Mouse (Mus musculus) embryonic facial prominence, embryonic 14.5 days (tissue): Measurements from ENCODE around the gene Trappc3. TPM values are rescaled to one million over a fixed set of nuclear protein-coding genes. Genes with fewer than 3 reads are reported as not detected.

Experiments
- ATAC-seq: fragments of 200-750 bp; cut with Nextera tagmentation; 2 replicates; pipeline ENCODE4 v1.8.0; 2017; ENCODE audit warnings: low read depth, moderate number of reproducible peaks, moderate TSS enrichment
- DNase-seq: peaks from one replicate; pipeline ENCODE4 v3.0.0-alpha.2; 2015; ENCODE audit warnings: low spot score
- H3K27ac ChIP-seq: fragments of 300-500 bp; sonication (generic); replicated peaks from 2 replicates; pipeline ENCODE4 v1.5.1; 2014; ENCODE audit warnings: low read depth, mild to moderate bottlenecking, low read length, moderate library complexity
- H3K27me3 ChIP-seq: fragments of 300-500 bp; sonication (generic); replicated peaks from 2 replicates; pipeline ENCODE4 v1.6.1; 2014; ENCODE audit warnings: low read length; ENCODE audit not compliant: control insufficient read depth, insufficient read depth
- H3K36me3 ChIP-seq: fragments of 300-500 bp; sonication (generic); 2 replicates; pipeline ENCODE4 v1.6.1; 2014; ENCODE audit warnings: low read length, mixed read lengths; ENCODE audit not compliant: control insufficient read depth, insufficient read depth
- H3K4me1 ChIP-seq: fragments of 300-500 bp; sonication (generic); 2 replicates; pipeline ENCODE4 v1.6.1; 2014; ENCODE audit warnings: antibody characterized with exemption, low read length; ENCODE audit not compliant: control insufficient read depth, insufficient read depth
- H3K4me2 ChIP-seq: fragments of 300-500 bp; sonication (generic); 2 replicates; pipeline ENCODE4 v1.6.1; 2014; ENCODE audit warnings: low read depth, mild to moderate bottlenecking, low read length, moderate library complexity, mixed read lengths
- H3K4me3 ChIP-seq: fragments of 300-500 bp; sonication (generic); 2 replicates; pipeline ENCODE4 v1.5.1; 2014; ENCODE audit warnings: low read depth, mild to moderate bottlenecking, low read length
- H3K9ac ChIP-seq: fragments of 300-500 bp; sonication (generic); 2 replicates; pipeline ENCODE4 v1.6.1; 2014; ENCODE audit warnings: low read depth, mild to moderate bottlenecking, low read length, moderate library complexity, mixed read lengths
- H3K9me3 ChIP-seq: fragments of 300-500 bp; sonication (generic); 2 replicates; pipeline ENCODE4 v1.6.1; 2016; ENCODE audit warnings: low read length; ENCODE audit not compliant: control insufficient read depth
- WGBS: fragments of 180-500 bp; shearing (Covaris S2); extraction: QIAGEN DNeasy Blood & Tissue Kit; methylation state at CpG from one replicate; pipeline ENCODE4 v1.1.7; 2014; 5-methylcytosine and 5-hydroxymethylcytosine counted together
- polyA plus RNA-seq: library from polyadenylated mRNA; unstranded; fragments of >200 nt; fragmentation: Nextera tagmentation; extraction: Ambion mirVana; gene quantifications from 2 replicates; pipeline ENCODE4 v1.2.1, GENCODE M21; 2014

The Trappc3 gene
- polyA plus RNA-seq, 1 experiment from 2014 or later, result 33.0 TPM

GRCm38 (mm10) chr4:126242510-126242909 lies 19.6 kb upstream of the Trappc3 start:
- Histone ChIP-seq H3K9me3 (no peaks in the 10 kb centered on the region), H3K27me3 (no peaks in the 10 kb centered on the region), H3K9ac (no peak overlapping the region), H3K4me1 (no peaks in the 10 kb centered on the region), H3K27ac (no peak overlapping the region), H3K4me3 (no peak overlapping the region), H3K36me3 (peaks cover 62% of the 10 kb centered on the region), H3K4me2 (no peak overlapping the region)
- ATAC-seq (no peak), DNase-seq (no peak)
- 90% methylated on average over 6 of the region's 6 CpGs for WGBS

- no peak for ATAC-seq
- 77% methylated on average over 13 of the region's 13 CpGs for WGBS
Measured at GRCm38 (mm10) chr4:126246202-126246889, 15.8 kb upstream of the Trappc3 start.

DNA sequence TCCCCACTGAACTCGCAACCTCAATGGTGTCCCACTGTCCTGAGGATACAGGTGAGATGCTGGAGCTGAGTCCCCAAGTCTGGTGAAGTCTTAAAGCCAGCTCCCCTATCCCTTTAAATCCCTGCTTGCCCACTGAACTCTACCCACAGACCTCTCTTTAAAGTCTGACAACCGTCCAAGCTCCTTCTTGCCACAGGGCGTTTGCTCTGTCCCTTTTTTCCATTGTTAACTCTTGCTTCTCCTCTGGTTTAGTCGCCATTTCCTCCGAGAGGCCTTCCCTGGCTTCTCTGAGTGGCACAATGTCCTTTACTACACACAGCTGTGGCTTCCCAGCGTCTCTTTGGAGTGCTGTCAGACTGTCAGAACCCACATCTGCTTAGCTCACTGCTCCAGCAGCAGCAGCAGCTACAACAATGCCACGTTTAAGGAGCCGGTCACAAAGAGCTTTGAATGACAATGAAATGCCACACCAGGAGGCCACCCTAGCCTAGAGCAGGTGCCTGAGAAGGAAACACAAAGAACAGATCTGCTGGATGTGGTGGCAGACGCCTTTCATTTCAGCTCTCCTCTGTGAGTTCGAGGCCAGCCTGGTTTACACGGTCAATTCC lies 13.8 kb upstream of the Trappc3 start:
- H3K9ac ChIP-seq, result peak overlapping the region; percentile 19; the same call in 1 of the 2 replicates
- H3K9me3 ChIP-seq, result no peaks in the 10 kb centered on the region
- H3K27me3 ChIP-seq, result no peaks in the 10 kb centered on the region
- no peak overlapping the region for H3K4me2 ChIP-seq
- DNase-seq (no peak), ATAC-seq (0 out of 2 replicates have a peak, but pooled peaks have one; percentile 34)
- no peak overlapping the region for H3K4me3 ChIP-seq
- 25% methylated on average over 11 of the region's 11 CpGs for WGBS
- H3K4me1 ChIP-seq, result peaks cover 20% of the 10 kb centered on the region
- peak overlapping the region; percentile 10; the same call in 1 of the 2 replicates for H3K27ac ChIP-seq
- H3K36me3 ChIP-seq, result 0 out of 2 replicates have a peak, but pooled peaks cover 16% of the 10 kb centered on the region

More at GRCm38 (mm10) chr4:126246202-126246889, 15.8 kb upstream of the Trappc3 start:
- no peak overlapping the region for H3K4me2 ChIP-seq
- no peaks in the 10 kb centered on the region for H3K9me3 ChIP-seq
- no peak overlapping the region for H3K4me3 ChIP-seq
- DNase-seq, result no peak
- no peak overlapping the region; the same call in 1 of the 2 replicates for H3K9ac ChIP-seq
- H3K4me1 ChIP-seq, result peaks cover 8% of the 10 kb centered on the region
- peaks cover 31% of the 10 kb centered on the region for H3K36me3 ChIP-seq
- H3K27me3 ChIP-seq, result no peaks in the 10 kb centered on the region
- H3K27ac ChIP-seq, result no peak overlapping the region

GRCm38 (mm10) chr4:126250659-126251058 lies 11.5 kb upstream of the Trappc3 start:
- ATAC-seq (no peak), DNase-seq (no peak)
- H3K4me2 ChIP-seq, result no peak overlapping the region
- 0 out of 2 replicates have a peak, but pooled peaks cover 10% of the 10 kb centered on the region for H3K36me3 ChIP-seq
- WGBS, result 51% methylated on average over 4 of the region's 4 CpGs
- H3K4me1 ChIP-seq, result peaks cover 34% of the 10 kb centered on the region
- no peak overlapping the region for H3K4me3 ChIP-seq
- H3K27me3 ChIP-seq, result no peaks in the 10 kb centered on the region
- H3K9me3 ChIP-seq, result no peaks in the 10 kb centered on the region
- no peak overlapping the region for H3K27ac ChIP-seq
- 0 out of 2 replicates have a peak overlapping the region, but pooled peaks have one; percentile 37 for H3K9ac ChIP-seq

DNA sequence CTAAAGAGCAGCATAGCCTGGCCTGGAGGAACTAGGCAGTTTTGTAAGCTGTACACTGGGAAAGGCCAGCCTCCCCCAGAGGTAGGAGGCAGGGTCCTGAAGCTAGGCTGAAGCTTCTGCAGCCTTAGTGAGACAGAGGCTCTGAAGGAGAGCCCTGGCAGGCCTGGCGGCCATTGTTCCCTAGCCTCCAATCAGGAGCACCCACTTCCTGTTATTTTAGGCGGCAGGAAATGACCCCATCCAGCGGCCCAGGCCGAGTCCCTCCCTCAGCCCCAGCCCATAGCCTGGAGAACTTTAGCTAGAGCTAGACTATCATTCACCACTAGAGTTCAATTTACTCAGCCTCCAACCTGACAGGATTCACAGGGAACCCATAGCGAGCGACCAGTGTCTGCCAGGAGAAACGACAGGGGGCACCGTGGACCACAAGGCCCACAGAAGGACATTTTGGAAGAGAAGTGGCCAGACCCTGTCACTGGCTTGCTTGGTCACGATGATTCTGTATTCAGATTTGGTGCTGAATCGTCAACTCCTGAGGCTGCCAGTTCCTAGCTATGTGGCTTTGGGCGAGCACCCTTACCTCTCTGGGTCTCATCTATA lies 10.4 kb upstream of the Trappc3 start:
- ATAC-seq (no peak), DNase-seq (no peak)
- WGBS, result 44% methylated on average over 11 of the region's 11 CpGs
- no peak overlapping the region for H3K4me3 ChIP-seq
- no peaks in the 10 kb centered on the region for H3K9me3 ChIP-seq
- H3K36me3 ChIP-seq, result 0 out of 2 replicates have a peak, but pooled peaks cover 5% of the 10 kb centered on the region
- peak overlapping the region; percentile 8 for H3K4me2 ChIP-seq
- H3K27me3 ChIP-seq, result no peaks in the 10 kb centered on the region
- H3K27ac ChIP-seq, result no peak overlapping the region; the same call in 1 of the 2 replicates
- H3K9ac ChIP-seq, result peak overlapping the region; percentile 36; the same call in 1 of the 2 replicates
- H3K4me1 ChIP-seq, result peaks cover 34% of the 10 kb centered on the region

DNA sequence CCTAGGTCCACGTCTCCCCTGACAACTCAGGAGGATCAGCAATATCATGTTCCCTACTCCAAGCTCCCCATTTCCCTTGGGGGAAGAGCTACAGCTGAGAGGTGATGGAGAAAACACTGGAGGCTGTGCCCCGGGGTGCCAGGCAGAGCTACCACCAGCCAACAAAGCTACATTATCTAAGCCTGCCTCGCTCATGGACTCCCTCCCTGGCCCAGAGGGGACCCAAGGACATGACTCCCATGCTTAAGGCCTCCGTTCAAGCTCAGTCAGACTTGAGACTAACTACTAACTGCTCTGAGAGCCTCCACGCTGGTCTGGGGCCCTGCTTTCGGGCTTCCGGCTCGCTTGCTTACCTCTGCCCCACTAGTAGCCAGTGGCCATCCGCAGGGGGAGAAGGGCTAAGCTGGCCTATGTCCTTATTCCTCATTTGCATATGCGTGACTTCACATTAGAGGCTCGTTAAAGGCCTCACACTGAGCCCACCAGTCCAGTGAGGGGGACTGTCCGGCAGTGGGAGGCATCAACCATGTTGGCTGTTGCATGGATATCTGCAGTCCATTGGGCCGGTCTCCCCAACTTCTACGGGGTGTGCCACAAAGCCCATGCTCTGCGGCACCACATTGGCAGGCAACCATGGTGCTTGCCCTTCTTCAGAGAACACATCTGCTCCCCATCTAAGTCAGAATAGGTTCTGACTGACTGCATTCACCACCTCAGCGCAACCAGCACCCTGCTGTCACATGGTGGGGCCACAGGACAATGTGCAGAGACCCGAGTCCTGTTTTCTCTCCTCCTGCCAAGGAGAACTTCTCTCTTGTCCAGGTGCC lies 9.5 kb upstream of the Trappc3 start:
- DNase-seq (no peak), ATAC-seq (no peak)
- peaks cover 39% of the 10 kb centered on the region for H3K4me1 ChIP-seq
- no peaks in the 10 kb centered on the region for H3K9me3 ChIP-seq
- H3K4me2 ChIP-seq, result peak overlapping the region; percentile 11; the same call in 1 of the 2 replicates
- no peak overlapping the region for H3K27ac ChIP-seq
- no peak overlapping the region for H3K4me3 ChIP-seq
- 69% methylated on average over 16 of the region's 17 CpGs for WGBS
- H3K9ac ChIP-seq, result peak overlapping the region; percentile 36
- no peaks in the 10 kb centered on the region for H3K27me3 ChIP-seq
- H3K36me3 ChIP-seq, result 0 out of 2 replicates have a peak, but pooled peaks cover 5% of the 10 kb centered on the region

DNA sequence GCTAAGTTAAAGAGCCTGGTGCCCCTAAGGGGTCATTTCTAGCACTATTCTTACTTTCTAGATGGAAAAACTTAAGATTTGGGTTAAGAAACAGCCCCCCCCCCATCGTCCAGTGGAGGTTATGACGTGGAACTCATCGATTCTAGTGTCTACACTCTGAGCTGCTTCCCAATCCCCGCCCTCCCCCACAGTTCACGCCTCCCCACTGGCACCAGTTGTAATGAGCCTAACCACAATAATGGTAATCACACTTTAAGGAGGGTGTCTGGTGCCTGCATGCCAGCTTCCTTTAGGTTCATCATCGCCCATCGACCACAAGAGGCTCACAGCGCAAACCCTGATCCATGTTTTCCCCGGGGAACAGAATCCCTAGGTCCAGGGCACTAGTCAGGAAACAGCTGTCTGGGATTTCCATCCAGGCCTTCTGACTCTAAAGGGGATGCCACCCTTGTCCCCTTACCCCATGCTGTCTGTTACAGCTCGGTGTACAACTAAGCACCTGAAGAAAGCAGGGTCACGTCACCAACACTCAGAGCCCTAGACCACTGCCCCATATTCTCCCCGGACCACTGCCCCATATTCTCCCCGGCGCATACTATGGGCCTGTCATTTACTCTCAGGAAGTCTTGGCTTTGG lies 8.4 kb upstream of the Trappc3 start:
- peaks cover 36% of the 10 kb centered on the region for H3K4me1 ChIP-seq
- WGBS, result 73% methylated on average over 14 of the region's 14 CpGs
- peak overlapping the region; percentile 98 for H3K4me3 ChIP-seq
- H3K4me2 ChIP-seq, result peak overlapping the region; percentile 79
- 0 out of 2 replicates have a peak, but pooled peaks cover 5% of the 10 kb centered on the region for H3K36me3 ChIP-seq
- H3K9me3 ChIP-seq, result no peaks in the 10 kb centered on the region
- H3K9ac ChIP-seq, result peak overlapping the region; percentile 94; the same call in 1 of the 2 replicates
- no peak overlapping the region for H3K27ac ChIP-seq
- no peaks in the 10 kb centered on the region for H3K27me3 ChIP-seq
- DNase-seq (no peak), ATAC-seq (no peak)
